Mouse (Mus musculus) testis, adult 2 months (tissue): ENCODE data around the gene Zfp617. TPM values are rescaled to one million over a fixed set of nuclear protein-coding genes. Genes with fewer than 3 reads are reported as not detected.
"Not testable (repeated sequence)": the region's sequence is repeated elsewhere in the genome, so short reads cannot be mapped to it uniquely, and the experiment has no call there.

Experiments
- H3K27ac ChIP-seq: fragments of 200-500 bp; 2 replicates; pipeline ENCODE4 v1.5.1; 2012; ENCODE audit warnings: low read depth, low read length; ENCODE audit not compliant: control insufficient read depth, insufficient read depth
- H3K27me3 ChIP-seq: fragments of 200-500 bp; 2 replicates; pipeline ENCODE4 v1.6.1; 2012; ENCODE audit warnings: mild to moderate bottlenecking, low read length, moderate library complexity; ENCODE audit not compliant: control insufficient read depth, insufficient read depth
- H3K36me3 ChIP-seq: fragments of 200-500 bp; 2 replicates; pipeline ENCODE4 v1.6.1; 2012; ENCODE audit warnings: mild to moderate bottlenecking, low read length; ENCODE audit not compliant: control insufficient read depth, insufficient read depth
- H3K4me1 ChIP-seq: fragments of 200-500 bp; 2 replicates; pipeline ENCODE4 v1.6.1; 2012; ENCODE audit warnings: low read length; ENCODE audit not compliant: control insufficient read depth, insufficient read depth
- H3K4me3 ChIP-seq: fragments of 200-500 bp; 2 replicates; pipeline ENCODE4 v1.5.1; 2012; ENCODE audit warnings: low read depth, mild to moderate bottlenecking, low read length, moderate library complexity, mixed read lengths; ENCODE audit not compliant: control insufficient read depth
- CTCF ChIP-seq: fragments of 200-500 bp; IDR thresholded peaks from 2 replicates; pipeline ENCODE4 v1.5.1; 2012; ENCODE audit warnings: low read depth, mild to moderate bottlenecking, inconsistent platforms, low read length, moderate library complexity; ENCODE audit not compliant: control insufficient read depth, insufficient read depth, insufficient replicate concordance
- POLR2A ChIP-seq: fragments of 200-500 bp; IDR thresholded peaks from 2 replicates; pipeline ENCODE4 v1.6.1; 2012; ENCODE audit warnings: low read depth, mild to moderate bottlenecking, inconsistent platforms, low read length, moderate library complexity; ENCODE audit not compliant: control insufficient read depth
- polyA plus RNA-seq: library from polyadenylated mRNA; depleted of rRNA; stranded (reverse); fragments of >200 nt; gene quantifications from 2 replicates; pipeline ENCODE4 v1.2.3, GENCODE M21; 2012

The Zfp617 gene
- polyA plus RNA-seq, 1 experiment: 2.5 TPM

GRCm38 (mm10) chr8:71941776-71942175, 33.3 kb downstream of the Zfp617 start:
- TF ChIP-seq POLR2A (no peak), CTCF (no peak)
- no peaks in the 10 kb centered on the region for H3K27me3 ChIP-seq
- no peak overlapping the region for H3K4me3 ChIP-seq
- H3K4me1 ChIP-seq: no peaks in the 10 kb centered on the region
- no peak overlapping the region for H3K27ac ChIP-seq
- no peaks in the 10 kb centered on the region for H3K36me3 ChIP-seq

DNA sequence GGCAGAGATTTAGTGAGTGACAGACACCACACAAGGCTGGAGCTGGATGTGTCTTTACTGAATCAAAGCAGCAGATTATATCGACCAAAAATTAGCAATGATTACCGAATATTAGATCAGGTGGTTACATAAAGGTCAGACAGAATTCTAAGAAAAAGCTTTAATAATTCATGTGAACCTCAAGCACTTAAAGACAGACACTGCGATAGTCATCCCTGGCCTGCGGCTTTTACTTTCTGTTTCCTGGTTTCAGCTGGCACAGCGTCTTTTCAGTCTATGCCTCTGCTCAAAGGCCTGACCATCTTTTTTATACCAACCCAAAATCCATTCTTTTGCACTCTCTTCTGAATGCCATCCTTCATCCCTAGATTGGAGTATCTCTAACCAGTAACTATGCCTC, 40.2 kb downstream of the Zfp617 start:
- no peak for TF ChIP-seq CTCF
- TF ChIP-seq POLR2A: no peak
- Histone ChIP-seq H3K27me3 (no peaks in the 10 kb centered on the region), H3K4me1 (no peaks in the 10 kb centered on the region; the same call in none of the 2 replicates), H3K4me3 (no peak overlapping the region), H3K27ac (no peak overlapping the region), H3K36me3 (no peaks in the 10 kb centered on the region)

DNA sequence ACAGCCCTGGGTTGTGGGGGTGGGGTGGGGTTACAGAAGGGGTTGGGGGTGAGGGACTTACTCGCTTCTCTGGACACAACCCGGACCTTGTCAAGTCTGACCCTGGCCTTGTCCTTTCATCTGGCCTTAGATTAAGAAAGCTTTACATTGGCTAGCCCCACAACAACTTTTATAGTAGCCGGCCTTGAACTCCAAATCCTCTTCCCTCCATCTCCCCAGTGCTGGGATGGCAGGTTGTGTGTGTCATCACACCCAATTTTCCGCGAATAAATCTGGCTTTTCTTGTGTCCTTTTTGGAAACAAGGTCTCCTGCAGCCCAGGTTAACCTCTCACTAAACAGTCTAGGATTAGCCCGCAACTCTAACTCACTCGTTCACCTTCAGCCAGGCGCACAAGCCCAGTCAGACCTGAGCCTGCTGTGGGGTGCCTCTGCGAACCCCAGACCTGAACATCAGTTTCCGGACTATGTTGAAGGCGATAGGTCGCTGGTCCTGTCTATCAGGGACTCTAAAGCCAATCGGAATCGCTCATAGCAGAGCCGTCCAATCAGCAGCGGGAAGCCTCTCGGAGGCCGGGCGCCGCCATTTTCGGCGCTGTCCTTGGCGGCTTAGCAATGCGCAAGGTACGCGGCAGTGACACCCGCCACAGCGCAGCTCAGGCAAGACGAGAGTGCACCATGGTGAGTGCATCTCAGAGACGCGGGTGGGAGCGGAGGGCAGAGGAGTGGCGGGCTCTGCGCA, 42.2 kb downstream of the Zfp617 start, which contains the start of gene Zfp961:
Gene Zfp961 (plus strand): TSS at position 557 of the 740 bp plus-strand sequence.
- TF ChIP-seq CTCF (no peak), POLR2A (peak; percentile 69; the same call in 1 of the 2 replicates)
- no peaks in the 10 kb centered on the region; the same call in none of the 2 replicates for H3K4me1 ChIP-seq
- H3K27me3 ChIP-seq: no peaks in the 10 kb centered on the region
- no peaks in the 10 kb centered on the region for H3K36me3 ChIP-seq
- peak within 1 kb of the TSS; percentile 100 for H3K4me3 ChIP-seq
- peak within 1 kb of the TSS; percentile 92 for H3K27ac ChIP-seq

- H3K4me1 ChIP-seq: no peaks in the 10 kb centered on the region; the same call in none of the 2 replicates
- no peak overlapping the region for H3K27ac ChIP-seq
- TF ChIP-seq CTCF (no peak), POLR2A (no peak)
- peak overlapping the region; percentile 100 for H3K4me3 ChIP-seq
- H3K27me3 ChIP-seq: no peaks in the 10 kb centered on the region
- H3K36me3 ChIP-seq: no peaks in the 10 kb centered on the region
Measured at GRCm38 (mm10) chr8:71951436-71952161, 43.2 kb downstream of the Zfp617 start.

GRCm38 (mm10) chr8:71952489-71952888, 44.1 kb downstream of the Zfp617 start:
- Histone ChIP-seq H3K27me3 (no peaks in the 10 kb centered on the region), H3K4me3 (peak overlapping the region; percentile 100; the same call in 1 of the 2 replicates), H3K27ac (no peak overlapping the region)

DNA sequence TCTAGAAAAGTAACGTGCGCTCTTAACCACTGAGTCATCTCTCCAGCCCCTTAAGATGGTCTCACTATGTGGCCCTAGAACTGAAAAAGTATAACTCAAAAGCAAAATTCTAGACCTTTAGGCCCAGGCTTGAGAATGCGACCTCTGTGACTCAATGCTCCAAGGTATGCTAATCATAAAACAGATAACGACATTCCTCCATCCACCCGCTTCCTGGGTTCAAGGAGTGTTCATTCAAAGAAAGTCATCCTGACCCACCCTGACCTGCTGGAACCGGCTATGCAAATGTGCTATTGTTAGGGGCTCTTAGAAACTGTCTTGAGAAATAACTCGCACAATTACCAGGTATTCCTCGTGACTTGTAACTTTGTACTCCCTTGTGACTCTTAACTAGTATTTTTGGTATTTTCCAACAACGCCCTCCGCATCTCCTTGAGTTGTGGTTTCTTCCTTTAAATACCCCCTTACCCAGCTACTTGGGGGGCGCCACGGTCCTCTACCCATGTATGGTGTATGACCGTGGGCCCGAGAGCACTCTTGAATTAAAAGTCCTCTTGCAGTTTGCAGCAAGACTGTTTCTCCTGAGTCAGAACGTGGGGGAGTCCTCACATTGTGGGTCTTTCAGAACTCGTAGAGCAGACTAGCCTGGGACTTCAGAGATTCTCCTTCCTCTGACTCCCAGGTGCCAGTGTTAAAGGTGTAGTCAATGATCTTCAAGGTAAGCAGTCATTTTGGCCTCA, 44.7 kb downstream of the Zfp617 start:
- not testable (repeated sequence) for H3K4me3 ChIP-seq, H3K36me3 ChIP-seq, H3K27ac ChIP-seq, H3K4me1 ChIP-seq, H3K27me3 ChIP-seq

More at GRCm38 (mm10) chr8:71952489-71952888, 44.1 kb downstream of the Zfp617 start:
- H3K4me1 ChIP-seq: no peaks in the 10 kb centered on the region; the same call in none of the 2 replicates
- H3K36me3 ChIP-seq: no peaks in the 10 kb centered on the region
- no peak for TF ChIP-seq POLR2A

DNA sequence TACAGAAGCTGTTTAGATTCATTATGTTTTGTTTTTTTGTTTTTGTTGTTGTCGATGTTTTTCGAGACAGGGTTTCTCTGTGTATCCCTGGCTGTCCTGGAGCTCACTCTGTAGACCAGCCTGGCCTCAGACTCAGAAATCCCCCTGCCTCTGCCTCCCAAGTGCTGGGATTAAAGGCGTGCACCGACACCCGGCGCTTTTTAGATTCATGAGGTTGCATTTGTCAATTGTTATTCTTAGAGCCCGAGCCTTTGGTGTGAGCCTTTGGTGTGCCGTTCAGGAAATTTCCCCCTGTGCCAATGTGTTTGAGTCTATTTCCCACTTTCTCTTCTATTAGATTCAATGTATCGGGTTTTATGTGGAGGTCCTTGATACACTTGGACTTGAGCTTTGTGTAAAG, 46.2 kb downstream of the Zfp617 start:
- Histone ChIP-seq H3K36me3 (no peaks in the 10 kb centered on the region), H3K27me3 (no peaks in the 10 kb centered on the region), H3K4me1 (no peaks in the 10 kb centered on the region; the same call in none of the 2 replicates), H3K27ac (no peak overlapping the region), H3K4me3 (no peak overlapping the region)
- no peak for TF ChIP-seq CTCF
- no peak for TF ChIP-seq POLR2A
